Mouse (Mus musculus) midbrain, embryonic 16.5 days (tissue): Measurements from ENCODE around the gene Gpr153. TPM values are rescaled to one million over a fixed set of nuclear protein-coding genes. Genes with fewer than 3 reads are reported as not detected.

Source experiments
- ATAC-seq: fragments of 200-750 bp; cut with Nextera tagmentation; 2 replicates; pipeline ENCODE4 v1.8.0; 2017; ENCODE audit warnings: moderate TSS enrichment
- H3K27ac ChIP-seq: fragments of 300-500 bp; sonication (generic); 2 replicates; pipeline ENCODE4 v1.5.1; 2014; ENCODE audit warnings: mild to moderate bottlenecking, low read length, mixed read lengths
- H3K27me3 ChIP-seq: fragments of 300-500 bp; sonication (generic); 2 replicates; pipeline ENCODE4 v1.6.1; 2014; ENCODE audit warnings: low read depth, low read length, mixed read lengths; ENCODE audit not compliant: control insufficient read depth, insufficient read depth
- H3K36me3 ChIP-seq: fragments of 300-500 bp; sonication (generic); 2 replicates; pipeline ENCODE4 v1.6.1; 2014; ENCODE audit warnings: mild to moderate bottlenecking, low read length, moderate library complexity, mixed read lengths; ENCODE audit not compliant: control insufficient read depth, insufficient read depth
- H3K4me1 ChIP-seq: fragments of 300-500 bp; sonication (generic); 2 replicates; pipeline ENCODE4 v1.6.1; 2014; ENCODE audit warnings: mild to moderate bottlenecking, low read length, mixed read lengths; ENCODE audit not compliant: control insufficient read depth, insufficient read depth
- H3K4me2 ChIP-seq: fragments of 300-500 bp; sonication (generic); 2 replicates; pipeline ENCODE4 v1.6.1; 2014; ENCODE audit warnings: mild to moderate bottlenecking, low read length, mixed read lengths
- H3K4me3 ChIP-seq: fragments of 300-500 bp; sonication (generic); 2 replicates; pipeline ENCODE4 v1.5.1; 2014; ENCODE audit warnings: low read depth, mild to moderate bottlenecking, low read length, moderate library complexity, mixed read lengths
- H3K9ac ChIP-seq: fragments of 300-500 bp; sonication (generic); 2 replicates; pipeline ENCODE4 v1.6.1; 2014; ENCODE audit warnings: low read depth, low read length, mixed read lengths
- H3K9me3 ChIP-seq: fragments of 300-500 bp; sonication (generic); replicated peaks from 2 replicates; pipeline ENCODE4 v1.6.1; 2014; ENCODE audit warnings: mild to moderate bottlenecking, low read length, mixed read lengths; ENCODE audit not compliant: control insufficient read depth, poor library complexity, severe bottlenecking
- WGBS: fragments of 180-500 bp; shearing (Covaris S2); extraction: QIAGEN DNeasy Blood & Tissue Kit; methylation state at CpG from one replicate; pipeline ENCODE4 v1.1.7; 2014; 5-methylcytosine and 5-hydroxymethylcytosine counted together
- polyA plus RNA-seq: library from polyadenylated mRNA; unstranded; fragments of >200 nt; fragmentation: Nextera tagmentation; extraction: Ambion mirVana; gene quantifications from 2 replicates; pipeline ENCODE4 v1.2.1, GENCODE M21; 2015

Gene Gpr153
- polyA plus RNA-seq, 1 experiment from 2014 or later, result 16.2 TPM

GRCm38 (mm10) chr4:152288398-152288945, 14.4 kb downstream of the Gpr153 start:
- H3K4me1 ChIP-seq, result peaks cover 29% of the 10 kb centered on the region
- H3K27ac ChIP-seq, result no peak overlapping the region
- peaks cover 73% of the 10 kb centered on the region for H3K27me3 ChIP-seq

DNA sequence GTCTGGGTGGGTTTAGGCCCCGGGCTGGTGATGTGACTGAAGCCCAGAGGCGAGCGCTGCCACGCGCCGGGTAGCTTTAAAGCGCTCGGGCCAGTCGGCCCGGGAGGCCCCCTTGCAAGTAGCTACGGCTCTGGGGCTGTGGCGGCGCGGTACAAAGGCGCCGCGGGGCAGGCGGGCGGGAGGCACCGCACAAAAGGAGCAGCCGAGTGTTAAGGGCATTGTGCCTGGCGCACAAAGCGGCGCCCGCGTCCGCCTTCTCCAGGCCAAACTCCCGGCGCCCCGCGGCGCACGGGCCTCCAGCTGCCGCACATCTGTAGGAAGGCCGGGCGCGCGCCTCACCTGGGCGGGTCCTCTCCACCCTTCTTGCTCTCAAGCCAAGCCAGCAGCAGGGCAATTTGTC, 16.4 kb downstream of the Gpr153 start:
- WGBS, result under 1% methylated on average over 32 of the region's 39 CpGs
- Histone ChIP-seq H3K4me2 (peak overlapping the region; percentile 67), H3K27ac (no peak overlapping the region; the same call in 1 of the 2 replicates), H3K9me3 (no peaks in the 10 kb centered on the region), H3K4me1 (peaks cover 29% of the 10 kb centered on the region), H3K9ac (peak overlapping the region; percentile 60), H3K27me3 (peaks cover 71% of the 10 kb centered on the region), H3K36me3 (no peaks in the 10 kb centered on the region), H3K4me3 (peak overlapping the region; percentile 31)
- ATAC-seq, result peak; percentile 18; the same call in 1 of the 2 replicates

More at GRCm38 (mm10) chr4:152288398-152288945, 14.4 kb downstream of the Gpr153 start:
- no peak overlapping the region for H3K4me2 ChIP-seq
- H3K36me3 ChIP-seq, result no peaks in the 10 kb centered on the region
- 21% methylated on average over 18 of the region's 18 CpGs for WGBS
- no peak overlapping the region for H3K9ac ChIP-seq
- ATAC-seq, result no peak
- no peaks in the 10 kb centered on the region for H3K9me3 ChIP-seq
- H3K4me3 ChIP-seq, result no peak overlapping the region

- H3K4me2 ChIP-seq, result peak overlapping the region; percentile 67
- H3K27me3 ChIP-seq, result peaks cover 72% of the 10 kb centered on the region
- H3K9me3 ChIP-seq, result no peaks in the 10 kb centered on the region
- no peak for ATAC-seq
- peaks cover 27% of the 10 kb centered on the region for H3K4me1 ChIP-seq
- H3K4me3 ChIP-seq, result no peak overlapping the region
- peak overlapping the region; percentile 60; the same call in 1 of the 2 replicates for H3K9ac ChIP-seq
- 14% methylated on average over 11 of the region's 11 CpGs for WGBS
- H3K36me3 ChIP-seq, result no peaks in the 10 kb centered on the region
- no peak overlapping the region for H3K27ac ChIP-seq
Observed at GRCm38 (mm10) chr4:152290991-152291390, 17.0 kb downstream of the Gpr153 start.

GRCm38 (mm10) chr4:152291562-152291961, 17.5 kb downstream of the Gpr153 start, which contains the start of gene Hes3:
Hes3 (minus strand) TSS chr4:152291662.
- ATAC-seq, result no peak
- Histone ChIP-seq H3K4me2 (peak within 1 kb of the TSS; percentile 67), H3K36me3 (no peaks in the 10 kb centered on the region), H3K9ac (peak within 1 kb of the TSS; percentile 60), H3K4me1 (peaks cover 24% of the 10 kb centered on the region), H3K9me3 (no peaks in the 10 kb centered on the region), H3K27ac (no peak within 1 kb of the TSS; the same call in 1 of the 2 replicates), H3K27me3 (peaks cover 70% of the 10 kb centered on the region), H3K4me3 (peak within 1 kb of the TSS; percentile 31)
- WGBS, result 14% methylated on average over 6 of the region's 6 CpGs

GRCm38 (mm10) chr4:152292102-152292765, 18.2 kb downstream of the Gpr153 start:
- peaks cover 20% of the 10 kb centered on the region for H3K4me1 ChIP-seq
- H3K9me3 ChIP-seq, result no peaks in the 10 kb centered on the region
- WGBS, result 4% methylated on average over 12 of the region's 12 CpGs
- ATAC-seq, result no peak
- no peak overlapping the region for H3K27ac ChIP-seq
- no peaks in the 10 kb centered on the region for H3K36me3 ChIP-seq
- H3K9ac ChIP-seq, result 0 out of 2 replicates have a peak overlapping the region, but pooled peaks have one; percentile 30
- H3K4me3 ChIP-seq, result no peak overlapping the region
- peaks cover 67% of the 10 kb centered on the region for H3K27me3 ChIP-seq
- no peak overlapping the region for H3K4me2 ChIP-seq

- H3K4me2 ChIP-seq, result no peak overlapping the region
- no peaks in the 10 kb centered on the region for H3K9me3 ChIP-seq
- no peak overlapping the region for H3K27ac ChIP-seq
- H3K4me3 ChIP-seq, result no peak overlapping the region
- ATAC-seq, result no peak
- no peaks in the 10 kb centered on the region for H3K36me3 ChIP-seq
- WGBS, result 60% methylated on average over 10 of the region's 10 CpGs
- peaks cover 31% of the 10 kb centered on the region for H3K4me1 ChIP-seq
- H3K27me3 ChIP-seq, result peaks cover 54% of the 10 kb centered on the region
- no peak overlapping the region for H3K9ac ChIP-seq
Observed at GRCm38 (mm10) chr4:152294188-152294929, 20.3 kb downstream of the Gpr153 start.

GRCm38 (mm10) chr4:152295916-152296315, 21.9 kb downstream of the Gpr153 start:
- ATAC-seq, result no peak
- Histone ChIP-seq H3K4me2 (no peak overlapping the region), H3K4me1 (peaks cover 21% of the 10 kb centered on the region), H3K27ac (no peak overlapping the region), H3K9me3 (no peaks in the 10 kb centered on the region), H3K4me3 (no peak overlapping the region), H3K9ac (no peak overlapping the region), H3K36me3 (peaks cover 2% of the 10 kb centered on the region; the same call in 1 of the 2 replicates), H3K27me3 (peaks cover 43% of the 10 kb centered on the region)
- WGBS, result 49% methylated on average over 4 of the region's 4 CpGs

DNA sequence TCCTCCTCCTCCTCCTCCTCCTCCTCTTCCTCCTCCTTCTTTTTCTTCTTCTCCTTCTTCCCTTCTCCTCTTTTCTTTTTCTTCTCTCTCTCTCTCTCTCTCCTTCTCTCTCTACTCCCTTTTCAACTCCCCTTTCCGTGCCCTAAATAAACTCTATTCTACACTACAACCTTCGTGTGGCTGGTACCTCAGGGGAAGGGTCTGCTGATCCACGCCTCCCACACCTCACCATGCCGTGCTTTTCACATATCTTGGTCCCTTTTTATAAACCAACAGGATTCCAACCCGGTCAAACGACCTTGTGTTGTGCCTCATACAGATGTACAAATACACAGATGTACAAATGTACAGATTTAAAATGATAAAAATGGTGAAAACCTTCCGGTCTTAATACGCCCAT, 22.3 kb downstream of the Gpr153 start:
- no peak overlapping the region for H3K27ac ChIP-seq
- ATAC-seq, result no peak
- 0 out of 2 replicates have a peak overlapping the region, but pooled peaks have one; percentile 23 for H3K9ac ChIP-seq
- no peaks in the 10 kb centered on the region for H3K9me3 ChIP-seq
- peak overlapping the region; percentile 94 for H3K4me3 ChIP-seq
- H3K4me2 ChIP-seq, result peak overlapping the region; percentile 96
- H3K27me3 ChIP-seq, result peaks cover 39% of the 10 kb centered on the region
- WGBS, result 19% methylated on average over 8 of the region's 8 CpGs
- peaks cover 5% of the 10 kb centered on the region; the same call in 1 of the 2 replicates for H3K36me3 ChIP-seq
- peaks cover 19% of the 10 kb centered on the region for H3K4me1 ChIP-seq
